Mouse (Mus musculus) neural tube, embryonic 14.5 days (tissue): ENCODE results near the gene Prss2. TPM values are rescaled to one million over a fixed set of nuclear protein-coding genes. Genes with fewer than 3 reads are reported as not detected.
"Not testable (repeated sequence)": the region's sequence is repeated elsewhere in the genome, so short reads cannot be mapped to it uniquely, and the experiment has no call there.

ENCODE experiments used
- ATAC-seq: fragments of 200-750 bp; cut with Nextera tagmentation; 2 replicates; pipeline ENCODE4 v1.8.0; 2017; ENCODE audit warnings: low read depth, mild to moderate bottlenecking, moderate TSS enrichment, moderate library complexity
- H3K27ac ChIP-seq: fragments of 300-500 bp; sonication (generic); 2 replicates; pipeline ENCODE4 v1.5.1; 2014; ENCODE audit warnings: low read depth, mild to moderate bottlenecking, control low read depth, low read length, moderate library complexity, mixed read lengths
- H3K27me3 ChIP-seq: fragments of 300-500 bp; sonication (generic); 2 replicates; pipeline ENCODE4 v1.6.1; 2014; ENCODE audit warnings: low read length; ENCODE audit not compliant: control insufficient read depth, insufficient read depth
- H3K36me3 ChIP-seq: fragments of 300-500 bp; sonication (generic); 2 replicates; pipeline ENCODE4 v1.6.1; 2014; ENCODE audit warnings: low read length, mixed read lengths; ENCODE audit not compliant: control insufficient read depth, insufficient read depth
- H3K4me1 ChIP-seq: fragments of 300-500 bp; sonication (generic); 2 replicates; pipeline ENCODE4 v1.6.1; 2014; ENCODE audit warnings: low read length; ENCODE audit not compliant: control insufficient read depth, insufficient read depth
- H3K4me2 ChIP-seq: fragments of 300-500 bp; sonication (generic); 2 replicates; pipeline ENCODE4 v1.6.1; 2014; ENCODE audit warnings: mild to moderate bottlenecking, low read depth, low read length, control low read depth
- H3K4me3 ChIP-seq: fragments of 300-500 bp; sonication (generic); 2 replicates; pipeline ENCODE4 v1.5.1; 2014; ENCODE audit warnings: low read depth, low read length, control low read depth, mixed read lengths
- H3K9ac ChIP-seq: fragments of 300-500 bp; sonication (generic); replicated peaks from 2 replicates; pipeline ENCODE4 v1.6.1; 2014; ENCODE audit warnings: low read depth, mild to moderate bottlenecking, control low read depth, low read length, mixed read lengths
- H3K9me3 ChIP-seq: fragments of 300-500 bp; sonication (generic); 2 replicates; pipeline ENCODE4 v1.6.1; 2016; ENCODE audit warnings: low read length; ENCODE audit not compliant: control insufficient read depth
- WGBS: fragments of 180-500 bp; shearing (Covaris S2); extraction: QIAGEN DNeasy Blood & Tissue Kit; methylation state at CpG from one replicate; pipeline ENCODE4 v1.1.7; 2014; 5-methylcytosine and 5-hydroxymethylcytosine counted together
- polyA plus RNA-seq: library from polyadenylated mRNA; unstranded; fragments of >200 nt; fragmentation: Nextera tagmentation; extraction: Ambion mirVana; gene quantifications from 2 replicates; pipeline ENCODE4 v1.2.1, GENCODE M21; 2014

Prss2 gene
- polyA plus RNA-seq, 1 experiment from 2014 or later = not detected

DNA sequence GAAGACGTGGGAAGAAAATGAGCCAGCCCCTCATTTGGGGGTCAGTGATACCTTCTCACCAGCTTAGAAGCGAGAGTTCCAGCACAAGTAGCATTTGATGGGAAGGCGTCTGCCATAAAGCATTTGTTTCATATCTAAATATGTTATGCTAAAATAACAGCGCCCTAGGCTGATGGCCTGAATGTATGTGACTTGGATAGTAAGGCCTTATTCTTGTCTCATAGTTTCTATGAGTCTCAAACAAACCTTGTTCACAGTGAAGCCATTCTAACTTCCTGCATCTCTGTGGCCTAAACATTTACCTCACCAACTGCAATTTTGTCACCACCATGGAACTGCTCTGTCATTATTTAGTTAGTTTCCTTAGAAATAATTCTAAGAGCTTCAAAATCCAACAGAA lies 41.0 kb downstream of the Prss2 start:
- ATAC-seq = no peak

DNA sequence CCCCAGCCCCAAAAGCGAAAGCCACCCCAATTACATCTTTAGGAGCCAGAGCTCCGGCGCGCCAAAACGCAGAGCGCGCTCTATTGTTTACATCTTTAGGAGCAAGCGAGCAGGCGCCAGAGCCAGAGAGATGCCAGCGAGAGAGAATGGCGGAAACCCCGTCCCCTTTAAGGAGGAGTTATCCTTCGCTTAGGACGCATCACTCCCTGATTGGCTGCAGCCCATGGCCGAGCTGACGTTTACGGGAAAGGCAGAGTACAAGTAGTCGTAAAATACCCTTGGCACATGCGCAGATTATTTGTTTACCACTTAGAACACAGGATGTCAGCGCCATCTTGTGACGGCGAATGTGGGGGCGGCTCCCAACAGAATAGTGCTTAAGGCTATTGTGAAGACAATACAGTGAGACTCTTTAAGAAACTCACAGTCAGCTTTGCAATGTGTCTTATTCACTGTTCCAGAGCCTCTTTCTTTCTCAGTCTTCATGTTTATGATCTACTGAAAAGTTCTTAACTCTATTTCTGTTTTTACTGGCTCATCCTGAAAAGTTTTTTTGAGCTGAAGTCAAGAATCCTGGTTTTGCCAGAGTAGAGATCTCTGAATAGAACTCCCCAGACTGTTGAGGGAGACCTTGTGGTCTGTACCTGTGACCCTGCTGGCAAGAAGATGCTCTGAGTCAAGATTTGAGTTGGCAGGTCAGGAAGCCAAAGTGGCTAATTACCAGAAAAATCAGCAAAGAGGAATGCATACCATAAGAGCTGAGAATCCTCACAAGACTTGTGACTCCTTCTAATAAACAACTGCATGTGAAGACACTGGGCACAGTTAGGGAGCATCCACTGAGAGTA lies 41.7 kb downstream of the Prss2 start:
- not testable (repeated sequence) for H3K9me3 ChIP-seq, H3K27me3 ChIP-seq, H3K27ac ChIP-seq, H3K4me1 ChIP-seq, H3K9ac ChIP-seq, H3K4me2 ChIP-seq, H3K36me3 ChIP-seq, H3K4me3 ChIP-seq
- peak; percentile 60; the same call in 1 of the 2 replicates for ATAC-seq
- WGBS = 51% methylated on average over 4 of the region's 23 CpGs

More for the DNA sequence above, 41.0 kb downstream of the Prss2 start:
- H3K4me1 ChIP-seq = no peaks in the 10 kb centered on the region
- 96% methylated on average over 4 of the region's 4 CpGs for WGBS
- H3K9ac ChIP-seq = no peak overlapping the region
- no peaks in the 10 kb centered on the region for H3K9me3 ChIP-seq
- no peak overlapping the region for H3K27ac ChIP-seq
- peak overlapping the region; percentile 12; the same call in 1 of the 2 replicates for H3K4me3 ChIP-seq
- H3K4me2 ChIP-seq = peak overlapping the region; percentile 9; the same call in 1 of the 2 replicates
- no peaks in the 10 kb centered on the region for H3K36me3 ChIP-seq
- H3K27me3 ChIP-seq = no peaks in the 10 kb centered on the region

- 33% methylated on average over 1 of the region's 1 CpGs for WGBS
- no peak overlapping the region for H3K9ac ChIP-seq
- no peak for ATAC-seq
- H3K36me3 ChIP-seq = no peaks in the 10 kb centered on the region
- no peaks in the 10 kb centered on the region for H3K27me3 ChIP-seq
- H3K4me2 ChIP-seq = no peak overlapping the region
- H3K4me1 ChIP-seq = no peaks in the 10 kb centered on the region
- no peak overlapping the region for H3K27ac ChIP-seq
- H3K9me3 ChIP-seq = no peaks in the 10 kb centered on the region
- no peak overlapping the region for H3K4me3 ChIP-seq
Measured at GRCm38 (mm10) chr6:41565261-41565660, 43.7 kb downstream of the Prss2 start.

DNA sequence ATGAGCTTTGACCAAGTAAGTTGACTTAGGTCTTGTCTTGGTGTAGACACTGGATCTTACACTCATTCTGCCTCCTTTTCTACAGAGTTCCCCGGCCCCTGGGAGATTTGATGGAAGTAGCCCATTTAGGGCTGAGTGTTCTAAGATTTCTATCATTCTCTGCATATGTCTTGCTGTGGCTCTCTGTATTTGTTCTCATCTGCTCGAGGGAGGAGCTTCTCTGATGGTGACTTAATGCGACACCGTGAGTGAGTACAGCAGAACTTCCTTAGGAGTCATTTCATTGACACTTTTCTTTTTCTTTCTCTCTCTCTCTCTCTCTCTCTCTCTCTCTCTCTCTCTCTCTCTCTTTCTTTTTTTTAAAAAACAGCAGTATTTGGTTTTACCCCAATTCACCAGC lies 45.4 kb downstream of the Prss2 start:
- no peak overlapping the region for H3K27ac ChIP-seq
- no peak overlapping the region for H3K4me3 ChIP-seq
- no peak overlapping the region for H3K9ac ChIP-seq
- H3K9me3 ChIP-seq = no peaks in the 10 kb centered on the region
- H3K36me3 ChIP-seq = no peaks in the 10 kb centered on the region
- WGBS = 95% methylated on average over 4 of the region's 4 CpGs
- H3K27me3 ChIP-seq = no peaks in the 10 kb centered on the region
- no peak for ATAC-seq
- H3K4me2 ChIP-seq = no peak overlapping the region
- no peaks in the 10 kb centered on the region for H3K4me1 ChIP-seq

- WGBS = 60% methylated on average over 3 of the region's 3 CpGs
- H3K27me3 ChIP-seq = no peaks in the 10 kb centered on the region
- no peaks in the 10 kb centered on the region for H3K36me3 ChIP-seq
- no peaks in the 10 kb centered on the region for H3K9me3 ChIP-seq
- no peak overlapping the region for H3K4me3 ChIP-seq
- no peak overlapping the region for H3K4me2 ChIP-seq
- H3K4me1 ChIP-seq = no peaks in the 10 kb centered on the region
- H3K9ac ChIP-seq = no peak overlapping the region
- peak; percentile 74; the same call in 1 of the 2 replicates for ATAC-seq
- no peak overlapping the region for H3K27ac ChIP-seq
Measured at GRCm38 (mm10) chr6:41569078-41569477, 47.5 kb downstream of the Prss2 start.

Other genes starting within 250 kb of the Prss2 start
- not detected in 2 replicates for gene Try4, start 219.5 kb upstream of the Prss2 start, polyA plus RNA-seq
- 0.35 TPM in 1 of 2 replicates, not detected in the other for gene Try5, start 204.9 kb upstream of the Prss2 start, polyA plus RNA-seq
- not detected in 2 replicates for gene Try10, start 167.7 kb upstream of the Prss2 start, polyA plus RNA-seq
- gene Prss3, start 144.1 kb upstream of the Prss2 start, polyA plus RNA-seq = not detected in 2 replicates
- not detected in 2 replicates for gene Gm5771, start 129.4 kb upstream of the Prss2 start, polyA plus RNA-seq
- gene Gm10334, start 75.6 kb upstream of the Prss2 start, polyA plus RNA-seq = not detected in 2 replicates
- gene Prss1, start 62.9 kb upstream of the Prss2 start, polyA plus RNA-seq = not detected in 2 replicates
- gene Ephb6, start 83.7 kb downstream of the Prss2 start, polyA plus RNA-seq = 30.4 and 40.3 TPM in 2 replicates
- gene Trpv6, start 114.6 kb downstream of the Prss2 start, polyA plus RNA-seq = 1.0 and 1.4 TPM in 2 replicates
- gene Trpv5, start 159.0 kb downstream of the Prss2 start, polyA plus RNA-seq = not detected in 2 replicates
- gene Llcfc1, start 162.6 kb downstream of the Prss2 start, polyA plus RNA-seq = not detected in 2 replicates
- gene Kel, start 182.6 kb downstream of the Prss2 start, polyA plus RNA-seq = 0.31 and 0.37 TPM in 2 replicates